Mouse (Mus musculus): Measurements from ENCODE around the gene Fbxo5.

- no peak for TF ChIP-seq POLR2A (IDR thresholded peaks at IDR 0.05; ENCODE audit: borderline replicate concordance, low read depth, low read length)
- no peak for TF ChIP-seq CTCF (IDR thresholded peaks at IDR 0.05; ENCODE audit: low read depth, low read length)
Measured at GRCm38 (mm10) chr10:5805731-5806307, 419 bp upstream of the Fbxo5 start.

Measured in bone marrow macrophage, adult 2 months (primary cell).